Mouse (Mus musculus) intestine, embryonic 14.5 days (tissue): ENCODE data around the gene Atox1. TPM values are rescaled to one million over a fixed set of nuclear protein-coding genes. Genes with fewer than 3 reads are reported as not detected.
A peak's percentile ranks its signal among the peaks of the same experiment; 100 is the strongest.

Experiments
- ATAC-seq: fragments of 200-750 bp; cut with Nextera tagmentation; replicated peaks from 2 replicates; pipeline ENCODE4 v1.8.0; 2017; ENCODE audit warnings: low read depth, moderate number of reproducible peaks, moderate TSS enrichment, moderate library complexity; ENCODE audit not compliant: low FRiP score, low TSS enrichment
- DNase-seq: peaks from one replicate; pipeline ENCODE4 v3.0.0-alpha.2; 2018; ENCODE audit warnings: low spot score
- H3K27ac ChIP-seq: fragments of 300-500 bp; sonication (generic); 2 replicates; pipeline ENCODE4 v1.5.1; 2014; ENCODE audit warnings: low read depth, mild to moderate bottlenecking, control low read depth
- H3K27me3 ChIP-seq: fragments of 300-500 bp; sonication (generic); replicated peaks from 2 replicates; pipeline ENCODE4 v1.6.1; 2014; ENCODE audit warnings: low read length, control low read depth; ENCODE audit not compliant: control insufficient read depth, insufficient read depth
- H3K36me3 ChIP-seq: fragments of 300-500 bp; sonication (generic); 2 replicates; pipeline ENCODE4 v1.6.1; 2014; ENCODE audit warnings: low read length, control low read depth; ENCODE audit not compliant: control insufficient read depth, insufficient read depth
- H3K4me1 ChIP-seq: fragments of 300-500 bp; sonication (generic); replicated peaks from 2 replicates; pipeline ENCODE4 v1.6.1; 2014; ENCODE audit warnings: low read length, control low read depth, mixed read lengths; ENCODE audit not compliant: control insufficient read depth, insufficient read depth
- H3K4me2 ChIP-seq: fragments of 300-500 bp; sonication (generic); 2 replicates; pipeline ENCODE4 v1.6.1; 2014; ENCODE audit warnings: low read length
- H3K4me3 ChIP-seq: fragments of 300-500 bp; sonication (generic); 2 replicates; pipeline ENCODE4 v1.5.1; 2014; ENCODE audit warnings: low read depth, low read length, control low read depth, mixed read lengths
- H3K9ac ChIP-seq: fragments of 300-500 bp; sonication (generic); 2 replicates; pipeline ENCODE4 v1.6.1; 2014; ENCODE audit warnings: mild to moderate bottlenecking, low read length
- H3K9me3 ChIP-seq: fragments of 300-500 bp; sonication (generic); 2 replicates; pipeline ENCODE4 v1.6.1; 2016; ENCODE audit warnings: low read length, control low read depth; ENCODE audit not compliant: control insufficient read depth
- WGBS: fragments of 180-500 bp; shearing (Covaris S2); extraction: QIAGEN DNeasy Blood & Tissue Kit; methylation state at CpG from one replicate; pipeline ENCODE4 v1.1.7; 2014; 5-methylcytosine and 5-hydroxymethylcytosine counted together
- polyA plus RNA-seq: library from polyadenylated mRNA; unstranded; fragments of >200 nt; fragmentation: Nextera tagmentation; extraction: Ambion mirVana; gene quantifications from 2 replicates; pipeline ENCODE4 v1.2.1, GENCODE M21; 2014

Atox1 gene
- polyA plus RNA-seq, 1 experiment from 2014 or later: 443 TPM

- Histone ChIP-seq H3K27ac (no peak overlapping the region), H3K4me1 (peaks cover 24% of the 10 kb centered on the region), H3K36me3 (peaks cover 29% of the 10 kb centered on the region; the same call in 1 of the 2 replicates), H3K27me3 (no peaks in the 10 kb centered on the region), H3K4me2 (peak overlapping the region; percentile 89), H3K9me3 (no peaks in the 10 kb centered on the region), H3K4me3 (peak overlapping the region; percentile 98), H3K9ac (peak overlapping the region; percentile 98; the same call in 1 of the 2 replicates)
- 92% methylated on average over 7 of the region's 7 CpGs for WGBS
- ATAC-seq (no peak), DNase-seq (no peak)
Observed at GRCm38 (mm10) chr11:55471467-55471866, 10.4 kb upstream of the Atox1 start.

- DNase-seq: no peak
- peak overlapping the region; percentile 89 for H3K4me2 ChIP-seq
- 43% methylated on average over 8 of the region's 8 CpGs for WGBS
- H3K4me3 ChIP-seq: peak overlapping the region; percentile 98
- H3K4me1 ChIP-seq: peaks cover 24% of the 10 kb centered on the region
- H3K27ac ChIP-seq: no peak overlapping the region
- H3K9me3 ChIP-seq: no peaks in the 10 kb centered on the region
- peaks cover 23% of the 10 kb centered on the region; the same call in 1 of the 2 replicates for H3K36me3 ChIP-seq
- ATAC-seq: no peak
- peak overlapping the region; percentile 98 for H3K9ac ChIP-seq
- no peaks in the 10 kb centered on the region for H3K27me3 ChIP-seq
Observed at GRCm38 (mm10) chr11:55470761-55471160, 9.7 kb upstream of the Atox1 start.

GRCm38 (mm10) chr11:55469923-55470691, 9.1 kb upstream of the Atox1 start:
- Histone ChIP-seq H3K36me3 (peaks cover 20% of the 10 kb centered on the region; the same call in 1 of the 2 replicates), H3K9ac (peak overlapping the region; percentile 98), H3K4me1 (peaks cover 24% of the 10 kb centered on the region), H3K27me3 (no peaks in the 10 kb centered on the region), H3K4me2 (peak overlapping the region; percentile 89), H3K4me3 (peak overlapping the region; percentile 98), H3K27ac (peak overlapping the region; percentile 89), H3K9me3 (no peaks in the 10 kb centered on the region)
- under 1% methylated on average over 43 of the region's 46 CpGs for WGBS
- peak; percentile 74 for DNase-seq
- ATAC-seq: no peak; the same call in 1 of the 2 replicates

- H3K4me3 ChIP-seq: peak within 1 kb of the TSS; percentile 98
- H3K27ac ChIP-seq: peak within 1 kb of the TSS; percentile 89
- peak; percentile 97 for DNase-seq
- H3K4me1 ChIP-seq: peaks cover 24% of the 10 kb centered on the region
- peak within 1 kb of the TSS; percentile 98 for H3K9ac ChIP-seq
- H3K27me3 ChIP-seq: no peaks in the 10 kb centered on the region
- ATAC-seq: peak; percentile 97
- H3K4me2 ChIP-seq: peak within 1 kb of the TSS; percentile 89
- H3K9me3 ChIP-seq: no peaks in the 10 kb centered on the region
- under 1% methylated on average over 57 of the region's 57 CpGs for WGBS
- H3K36me3 ChIP-seq: peaks cover 18% of the 10 kb centered on the region; the same call in 1 of the 2 replicates
Observed at GRCm38 (mm10) chr11:55469048-55469843, 8.2 kb upstream of the Atox1 start, which contains the start of gene G3bp1. Gene G3bp1, plus strand, starts transcription at chr11:55469685.

GRCm38 (mm10) chr11:55468611-55469047, 7.6 kb upstream of the Atox1 start:
- no peak for DNase-seq
- no peaks in the 10 kb centered on the region for H3K27me3 ChIP-seq
- H3K36me3 ChIP-seq: peaks cover 12% of the 10 kb centered on the region; the same call in 1 of the 2 replicates
- peak overlapping the region; percentile 59 for H3K4me2 ChIP-seq
- peak overlapping the region; percentile 84 for H3K27ac ChIP-seq
- H3K4me1 ChIP-seq: peaks cover 24% of the 10 kb centered on the region
- WGBS: 2% methylated on average over 17 of the region's 17 CpGs
- peak overlapping the region; percentile 59 for H3K9ac ChIP-seq
- peak overlapping the region; percentile 98 for H3K4me3 ChIP-seq
- H3K9me3 ChIP-seq: no peaks in the 10 kb centered on the region
- ATAC-seq: peak; percentile 13; the same call in 1 of the 2 replicates

GRCm38 (mm10) chr11:55468012-55468411, 7.0 kb upstream of the Atox1 start:
- Histone ChIP-seq H3K36me3 (peaks cover 10% of the 10 kb centered on the region; the same call in 1 of the 2 replicates), H3K9ac (peak overlapping the region; percentile 59), H3K4me3 (peak overlapping the region; percentile 98), H3K27ac (peak overlapping the region; percentile 84), H3K4me2 (peak overlapping the region; percentile 59), H3K4me1 (peaks cover 22% of the 10 kb centered on the region), H3K27me3 (no peaks in the 10 kb centered on the region), H3K9me3 (no peaks in the 10 kb centered on the region)
- no peak for ATAC-seq
- DNase-seq: no peak
- 80% methylated on average over 10 of the region's 10 CpGs for WGBS

GRCm38 (mm10) chr11:55465177-55465576, 4.1 kb upstream of the Atox1 start:
- WGBS: 54% methylated on average over 3 of the region's 3 CpGs
- peak overlapping the region; percentile 57 for H3K27ac ChIP-seq
- peak overlapping the region; percentile 15; the same call in 1 of the 2 replicates for H3K4me2 ChIP-seq
- DNase-seq: peak; percentile 67
- no peaks in the 10 kb centered on the region for H3K36me3 ChIP-seq
- no peak overlapping the region for H3K9ac ChIP-seq
- H3K27me3 ChIP-seq: no peaks in the 10 kb centered on the region
- H3K4me3 ChIP-seq: no peak overlapping the region
- H3K4me1 ChIP-seq: peaks cover 9% of the 10 kb centered on the region; the same call in 1 of the 2 replicates
- no peaks in the 10 kb centered on the region for H3K9me3 ChIP-seq
- no peak for ATAC-seq

- Histone ChIP-seq H3K4me1 (peaks cover 14% of the 10 kb centered on the region), H3K4me3 (no peak overlapping the region), H3K27ac (peak overlapping the region; percentile 57; the same call in 1 of the 2 replicates), H3K36me3 (no peaks in the 10 kb centered on the region), H3K9me3 (no peaks in the 10 kb centered on the region), H3K4me2 (no peak overlapping the region), H3K27me3 (no peaks in the 10 kb centered on the region), H3K9ac (no peak overlapping the region)
- 84% methylated on average over 10 of the region's 10 CpGs for WGBS
- ATAC-seq (no peak), DNase-seq (no peak)
Observed at GRCm38 (mm10) chr11:55464707-55465106, 3.7 kb upstream of the Atox1 start.
